In the genomic region with DNA sequence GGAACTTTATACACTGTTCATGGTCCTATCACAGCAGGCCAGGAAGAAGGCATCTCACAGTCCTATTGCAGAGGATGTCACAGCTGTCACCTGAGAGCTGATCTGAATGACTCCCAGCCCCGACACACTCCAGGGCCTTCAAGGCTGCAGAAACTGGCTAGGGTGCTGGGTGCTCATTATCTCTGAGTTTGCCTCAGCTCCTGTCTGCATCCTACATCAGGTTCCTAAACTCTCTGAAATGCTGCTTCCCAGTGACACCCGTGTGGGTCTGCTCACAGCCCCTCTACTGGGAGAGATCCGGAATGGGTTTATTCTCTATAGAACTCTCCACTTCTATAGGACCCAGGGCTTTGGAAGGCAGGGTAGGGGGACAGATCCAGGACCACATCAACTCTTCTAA, we compare ENCODE assay signal across 10 mouse cellular contexts. TPM values are rescaled to one million over a fixed set of nuclear protein-coding genes. Genes with fewer than 3 reads are reported as not detected.
DNase-seq lines count a peak whose midpoint lies in the region; ATAC-seq and TF ChIP-seq lines count a peak whose summit lies in the region.
"Had no signal": no experiment of that assay in that cellular context is flagged by ENCODE, and none has a peak within 500 bp of the region (broad histone marks: within the 10 kb centered on the region; RNA-seq: fewer than 3 reads in every experiment).

No protein-coding gene starts in this region.

- H3K36me3 ChIP-seq in heart, embryonic 13.5 days: peaks cover 33% of the 10 kb centered on the region
- H3K36me3 ChIP-seq in hindbrain, embryonic 13.5 days: peaks cover 33% of the 10 kb centered on the region
- peaks cover 6% of the 10 kb centered on the region for H3K36me3 ChIP-seq in midbrain, embryonic 11.5 days (ENCODE audit: control insufficient read depth, insufficient read depth, low read length)

- no peak for DNase-seq in heart, adult 18-20 months
- no peak for DNase-seq in midbrain, embryonic 11.5 days (ENCODE audit: low spot score, missing footprints)
- DNase-seq in cerebellum, adult 11 months: no peak
- DNase-seq in cerebellum, postnatal 10 days: no peak
- DNase-seq in right cerebral cortex, postnatal 10 days (ENCODE audit: low spot score in 2 of 2): no peak

- WGBS in heart, embryonic 13.5 days: 68% methylated on average over 3 of the region's 3 CpGs
- WGBS in hindbrain, embryonic 13.5 days: 87% methylated on average over 3 of the region's 3 CpGs
- WGBS in midbrain, embryonic 11.5 days: 81% methylated on average over 3 of the region's 3 CpGs

- H3K4me2 ChIP-seq in heart, embryonic 13.5 days: peak overlapping the region; percentile 83
- peak overlapping the region; percentile 95 for H3K4me2 ChIP-seq in hindbrain, embryonic 13.5 days
- H3K4me2 ChIP-seq in midbrain, embryonic 11.5 days: peak overlapping the region; percentile 90

- peak overlapping the region; percentile 97 for H3K27ac ChIP-seq in heart, embryonic 13.5 days (replicated peaks)
- H3K27ac ChIP-seq in cortical plate, adult 2 months (ENCODE audit: insufficient read depth, low read length): no peak overlapping the region
- no peak overlapping the region for H3K27ac ChIP-seq in hindbrain, embryonic 13.5 days
- H3K27ac ChIP-seq in midbrain, embryonic 11.5 days (ENCODE audit: low read depth, low read length): no peak overlapping the region

- H3K27me3 ChIP-seq in heart, embryonic 13.5 days (replicated peaks): no peaks in the 10 kb centered on the region
- H3K27me3 ChIP-seq in hindbrain, embryonic 13.5 days: no peaks in the 10 kb centered on the region
- no peaks in the 10 kb centered on the region for H3K27me3 ChIP-seq in midbrain, embryonic 11.5 days (ENCODE audit: control insufficient read depth, insufficient read depth, low read length)

- no peaks in the 10 kb centered on the region for H3K9me3 ChIP-seq in heart, embryonic 13.5 days
- no peaks in the 10 kb centered on the region for H3K9me3 ChIP-seq in hindbrain, embryonic 13.5 days
- H3K9me3 ChIP-seq in midbrain, embryonic 11.5 days (ENCODE audit: control insufficient read depth, low read length): no peaks in the 10 kb centered on the region

- TF ChIP-seq POLR2A in cortical plate, adult 2 months (IDR thresholded peaks at IDR 0.05; ENCODE audit: extremely low read depth, insufficient read depth, low read length): no peak

- H3K9ac ChIP-seq in heart, embryonic 13.5 days: peak overlapping the region; percentile 100
- H3K9ac ChIP-seq in hindbrain, embryonic 13.5 days: peak overlapping the region; percentile 98
- H3K9ac ChIP-seq in midbrain, embryonic 11.5 days (ENCODE audit: low read length): peak overlapping the region; percentile 94

- peak overlapping the region; percentile 95 for H3K4me3 ChIP-seq in heart, embryonic 13.5 days
- H3K4me3 ChIP-seq in cortical plate, adult 2 months (ENCODE audit: insufficient read depth, low read length): peak overlapping the region; percentile 96; the same call in 1 of the 2 replicates
- H3K4me3 ChIP-seq in hindbrain, embryonic 13.5 days: peak overlapping the region; percentile 98
- H3K4me3 ChIP-seq in midbrain, embryonic 11.5 days (ENCODE audit: low read depth, low read length): peak overlapping the region; percentile 98; the same call in 1 of the 2 replicates

- TF ChIP-seq CTCF in cortical plate, adult 2 months (IDR thresholded peaks at IDR 0.05; ENCODE audit: extremely low read depth, insufficient read depth, low read length): no peak

- peaks cover 25% of the 10 kb centered on the region for H3K4me1 ChIP-seq in heart, embryonic 13.5 days
- peaks cover 11% of the 10 kb centered on the region for H3K4me1 ChIP-seq in cortical plate, adult 2 months (ENCODE audit: control insufficient read depth, insufficient read depth, low read length)
- H3K4me1 ChIP-seq in hindbrain, embryonic 13.5 days (replicated peaks): peaks cover 35% of the 10 kb centered on the region
- H3K4me1 ChIP-seq in midbrain, embryonic 11.5 days (ENCODE audit: control insufficient read depth, insufficient read depth, low read length): peaks cover 16% of the 10 kb centered on the region

- no peak for ATAC-seq in heart, embryonic 13.5 days (ENCODE audit: extremely low read depth, insufficient number of reproducible peaks, low FRiP score, low TSS enrichment)
- no peak for ATAC-seq in hindbrain, embryonic 13.5 days (ENCODE audit: low FRiP score)
- ATAC-seq in midbrain, embryonic 11.5 days (ENCODE audit: low FRiP score): no peak

RNA-seq across cellular contexts. Expression of gene Mcrip1, which starts 1.3 kb away (rescaled TPM):
- polyA plus RNA-seq in heart, embryonic 13.5 days (2015; fragmentation: Nextera tagmentation; extraction: Ambion mirVana): 134 and 140 TPM in 2 replicates
- 10 to 100 TPM; 39.1 to 44.1 TPM for total RNA-seq in heart, adult 18-20 months (2021)
- polyA plus RNA-seq in cortical plate, adult 2 months (2012; rRNA removed): 158 and 160 TPM in 2 replicates
- polyA plus RNA-seq in hindbrain, embryonic 13.5 days (2015; fragmentation: Nextera tagmentation; extraction: Ambion mirVana): 234 and 241 TPM in 2 replicates
- 232 and 237 TPM in 2 replicates for polyA plus RNA-seq in midbrain, embryonic 11.5 days (2014; fragmentation: Nextera tagmentation; extraction: Ambion mirVana)

RNA-seq across cellular contexts. Expression of gene Ppp1r27, which starts 2.7 kb away (rescaled TPM):
- not detected in 2 replicates for polyA plus RNA-seq in heart, embryonic 13.5 days (2015; fragmentation: Nextera tagmentation; extraction: Ambion mirVana)
- total RNA-seq in heart, adult 18-20 months (2021): under 1 TPM in 1 of 2 experiments, not detected in 1; 0.35 TPM
- polyA plus RNA-seq in cortical plate, adult 2 months (2012; rRNA removed): not detected in 2 replicates
- not detected in 2 replicates for polyA plus RNA-seq in hindbrain, embryonic 13.5 days (2015; fragmentation: Nextera tagmentation; extraction: Ambion mirVana)
- not detected in 2 replicates for polyA plus RNA-seq in midbrain, embryonic 11.5 days (2014; fragmentation: Nextera tagmentation; extraction: Ambion mirVana)
- total RNA-seq: megakaryocyte-erythroid progenitor cell, adult 5-6 weeks had no signal
- polyA plus RNA-seq: frontal cortex, adult 2 months had no signal

RNA-seq across cellular contexts. Expression of gene Gcgr, which starts 17.7 kb away (rescaled TPM):
- polyA plus RNA-seq in heart, embryonic 13.5 days (2015; fragmentation: Nextera tagmentation; extraction: Ambion mirVana): 2.1 and 2.4 TPM in 2 replicates
- under 1 TPM; 0.93 to 0.94 TPM for total RNA-seq in heart, adult 18-20 months (2021)
- 0.13 TPM in 2 replicates for polyA plus RNA-seq in cortical plate, adult 2 months (2012; rRNA removed)
- 0.19 and 0.30 TPM in 2 replicates for polyA plus RNA-seq in hindbrain, embryonic 13.5 days (2015; fragmentation: Nextera tagmentation; extraction: Ambion mirVana)
- 0.11 TPM in 1 of 2 replicates, not detected in the other for polyA plus RNA-seq in midbrain, embryonic 11.5 days (2014; fragmentation: Nextera tagmentation; extraction: Ambion mirVana)
- total RNA-seq: megakaryocyte-erythroid progenitor cell, adult 5-6 weeks had no signal

RNA-seq across cellular contexts. Expression of gene P4hb, which starts 24.8 kb away (rescaled TPM):
- 427 and 448 TPM in 2 replicates for polyA plus RNA-seq in heart, embryonic 13.5 days (2015; fragmentation: Nextera tagmentation; extraction: Ambion mirVana)
- total RNA-seq in heart, adult 18-20 months (2021): 100 to 1,000 TPM; 230 TPM
- 88.9 and 91.2 TPM in 2 replicates for polyA plus RNA-seq in cortical plate, adult 2 months (2012; rRNA removed)
- polyA plus RNA-seq in hindbrain, embryonic 13.5 days (2015; fragmentation: Nextera tagmentation; extraction: Ambion mirVana): 289 and 294 TPM in 2 replicates
- polyA plus RNA-seq in midbrain, embryonic 11.5 days (2014; fragmentation: Nextera tagmentation; extraction: Ambion mirVana): 492 and 493 TPM in 2 replicates

RNA-seq across cellular contexts. Expression of gene Arhgdia, which starts 33.2 kb away (rescaled TPM):
- polyA plus RNA-seq in heart, embryonic 13.5 days (2015; fragmentation: Nextera tagmentation; extraction: Ambion mirVana): 435 and 436 TPM in 2 replicates
- 100 to 1,000 TPM; 133 to 144 TPM for total RNA-seq in heart, adult 18-20 months (2021)
- 416 and 442 TPM in 2 replicates for polyA plus RNA-seq in cortical plate, adult 2 months (2012; rRNA removed)
- polyA plus RNA-seq in hindbrain, embryonic 13.5 days (2015; fragmentation: Nextera tagmentation; extraction: Ambion mirVana): 471 and 481 TPM in 2 replicates
- polyA plus RNA-seq in midbrain, embryonic 11.5 days (2014; fragmentation: Nextera tagmentation; extraction: Ambion mirVana): 521 and 583 TPM in 2 replicates
